Mouse (Mus musculus): ENCODE measurements around the gene Tbc1d16.
A peak's percentile ranks its signal among the peaks of the same experiment; 100 is the strongest.

Gene Tbc1d16

GRCm38 (mm10) chr11:119235596-119235995 is 7.3 kb upstream of the Tbc1d16 start:
- peak; percentile 85 for DNase-seq

DNA sequence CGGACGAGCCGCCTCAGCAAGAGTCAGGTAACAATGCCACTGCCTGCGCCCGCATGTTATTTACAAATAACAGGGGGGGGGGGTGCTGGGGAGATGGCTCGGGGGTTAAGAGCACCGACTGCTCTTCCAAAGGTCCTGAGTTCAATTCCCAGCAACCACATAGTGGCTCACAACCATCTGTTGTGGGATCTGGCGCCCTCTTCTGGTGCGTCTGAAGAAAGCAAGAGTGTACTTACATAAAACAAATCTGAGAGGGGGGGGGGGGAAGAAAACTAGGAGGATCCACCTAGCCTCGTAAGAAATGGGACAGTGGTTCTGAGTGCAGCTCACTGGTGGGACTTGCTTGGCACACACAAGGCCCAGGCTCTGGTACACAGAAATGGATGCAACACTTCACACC is 6.5 kb upstream of the Tbc1d16 start:
- DNase-seq = no peak

GRCm38 (mm10) chr11:119228846-119229626 is 737 bp upstream of the Tbc1d16 start:
- DNase-seq = peak; percentile 90

GRCm38 (mm10) chr11:119227591-119227990 is 708 bp downstream of the Tbc1d16 start:
- DNase-seq = no peak

- DNase-seq = no peak
Observed at GRCm38 (mm10) chr11:119225634-119226033, 2.7 kb downstream of the Tbc1d16 start.

DNA sequence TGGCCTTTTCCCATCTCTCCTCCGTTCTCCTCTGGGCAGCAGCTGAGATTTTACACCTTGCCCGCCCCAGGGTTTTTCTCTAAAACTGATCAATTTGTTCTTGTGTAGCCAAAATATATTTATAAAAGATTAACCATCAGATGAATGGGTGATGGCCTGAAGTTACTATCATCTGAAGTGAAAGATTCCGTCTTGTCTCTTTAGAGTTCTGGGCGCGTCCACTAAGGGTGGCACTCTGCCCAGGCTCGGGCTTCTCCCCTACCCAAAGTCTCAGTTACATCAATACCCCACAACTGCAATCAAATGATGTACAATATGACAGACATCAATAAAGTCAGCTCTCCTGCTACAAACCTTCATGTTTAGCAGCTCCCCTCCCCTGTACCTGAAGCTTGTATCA is 3.4 kb downstream of the Tbc1d16 start:
- DNase-seq = no peak

- DNase-seq = peak; percentile 75
Observed at GRCm38 (mm10) chr11:119223124-119223890, 5.0 kb downstream of the Tbc1d16 start.

DNA sequence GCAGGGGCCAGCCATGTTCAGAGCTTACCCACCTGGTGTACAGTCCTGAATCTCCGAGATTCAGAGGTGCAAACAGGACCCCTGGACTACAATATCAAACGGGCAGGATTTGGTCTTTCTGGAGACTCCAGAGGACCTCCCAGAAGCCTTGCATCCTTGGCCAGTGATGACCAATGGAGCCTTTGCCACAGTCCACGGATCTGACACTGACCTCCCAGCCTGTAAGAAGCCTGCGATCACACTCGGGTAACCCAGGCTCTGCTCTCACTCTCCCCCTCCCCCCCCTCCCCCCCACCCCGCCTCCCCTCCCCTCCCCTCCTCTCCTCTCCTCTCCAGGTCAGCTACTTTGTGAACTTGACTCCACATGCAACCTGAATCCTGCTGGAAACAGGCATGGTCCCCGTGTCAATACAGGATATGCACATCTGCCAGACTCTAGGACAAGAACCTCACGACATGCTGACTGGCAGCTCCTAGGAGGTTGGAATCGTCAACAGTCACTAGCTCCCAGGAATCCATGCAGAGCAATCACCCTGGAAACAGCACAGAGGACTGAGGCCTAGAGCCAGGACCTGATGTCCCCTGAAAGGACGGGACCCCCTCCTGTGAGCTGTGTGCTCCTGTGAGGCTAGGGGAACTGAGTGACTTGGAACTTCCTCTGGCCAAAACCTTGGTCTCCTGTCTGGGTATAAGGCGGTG is 6.3 kb downstream of the Tbc1d16 start:
- DNase-seq = no peak

DNA sequence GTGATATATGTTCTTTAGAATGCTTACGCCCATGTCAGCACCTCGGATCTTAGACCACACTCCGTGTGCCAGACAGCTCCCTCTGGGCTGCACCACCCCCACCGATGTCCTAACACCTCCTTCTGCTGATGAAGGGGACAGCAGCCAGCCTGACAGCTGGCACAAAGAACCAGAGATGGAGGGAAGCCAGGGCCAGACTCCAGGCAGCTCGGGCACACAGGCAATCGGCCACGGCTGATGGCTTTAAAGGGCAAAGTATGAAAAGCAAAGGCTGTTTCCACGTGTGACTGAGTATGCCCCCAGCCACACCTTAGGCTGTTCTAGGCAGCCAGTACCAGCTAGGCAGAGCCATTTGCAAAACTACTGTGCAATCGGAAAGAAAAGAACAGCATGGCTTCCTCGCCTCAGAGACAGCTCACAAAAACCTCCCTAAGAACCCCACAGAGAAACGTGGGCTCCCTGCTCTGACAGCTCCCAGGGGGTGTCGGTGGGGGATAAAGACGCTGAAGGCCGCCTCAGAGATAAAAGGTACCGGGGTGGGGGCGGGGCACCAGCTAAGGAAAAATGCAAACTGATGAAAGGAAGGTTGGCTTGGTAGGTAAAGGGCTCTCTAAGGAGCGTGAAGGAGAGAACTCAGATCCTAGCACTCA is 8.4 kb downstream of the Tbc1d16 start:
- peak; percentile 50 for DNase-seq

DNA sequence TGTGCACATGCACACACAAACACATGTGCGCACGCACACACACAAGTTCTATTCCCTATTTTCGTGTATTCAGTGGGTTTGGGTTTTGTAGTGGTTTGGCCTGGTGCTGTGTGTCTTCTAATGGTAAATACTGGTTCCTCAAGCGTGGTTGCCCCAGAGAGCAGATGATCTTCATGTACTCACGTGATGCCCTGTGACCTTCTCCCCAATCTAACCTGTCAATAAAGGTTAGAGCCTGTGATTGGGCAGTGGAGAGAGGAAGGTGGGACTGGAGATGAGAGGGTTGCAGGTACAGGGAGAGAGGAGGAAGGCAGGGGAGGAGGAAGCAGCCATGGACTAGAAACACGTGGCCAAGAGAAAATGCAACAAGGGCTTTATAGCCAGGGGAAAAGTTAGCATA is 10.4 kb downstream of the Tbc1d16 start:
- no peak for DNase-seq

- DNase-seq = peak; percentile 74
Observed at GRCm38 (mm10) chr11:119215905-119216507, 12.3 kb downstream of the Tbc1d16 start.

- peak; percentile 86 for DNase-seq
Observed at GRCm38 (mm10) chr11:119215038-119215904, 13.0 kb downstream of the Tbc1d16 start.

DNA sequence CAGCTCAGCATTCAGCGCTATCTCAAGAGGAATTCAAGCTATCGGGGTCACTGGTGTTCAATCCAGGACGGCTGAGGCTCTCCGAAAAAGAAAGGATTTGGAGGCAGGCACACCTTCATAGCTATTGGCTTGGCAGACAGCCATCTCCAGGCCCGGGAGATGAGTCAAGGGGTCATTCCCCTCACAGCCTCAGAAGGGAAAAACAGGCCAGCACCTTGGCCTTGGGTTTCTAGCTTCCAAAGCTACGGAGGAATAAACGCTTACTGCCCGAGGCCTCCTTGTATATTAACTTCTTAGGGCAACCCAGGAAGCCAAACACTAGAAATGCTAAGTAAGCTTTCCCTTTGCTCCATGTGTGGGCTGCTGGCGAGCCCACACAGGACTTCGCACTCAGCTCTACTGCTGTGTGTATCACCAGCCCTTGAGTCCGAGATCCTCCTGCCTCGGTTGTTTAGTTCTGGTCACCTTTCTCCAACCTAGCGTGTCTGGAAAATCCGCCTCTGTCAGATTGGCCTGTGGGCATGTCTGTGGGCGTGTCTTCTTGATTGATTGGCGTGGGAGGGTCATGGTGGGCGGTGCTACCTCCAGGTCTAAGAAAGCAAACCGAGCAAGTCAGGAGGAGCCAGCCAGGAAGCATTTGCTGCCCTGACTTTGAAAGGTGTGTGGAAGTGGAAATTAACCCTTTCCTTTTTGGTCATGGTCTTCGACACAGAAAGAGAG is 15.0 kb downstream of the Tbc1d16 start:
- DNase-seq = peak; percentile 44

DNA sequence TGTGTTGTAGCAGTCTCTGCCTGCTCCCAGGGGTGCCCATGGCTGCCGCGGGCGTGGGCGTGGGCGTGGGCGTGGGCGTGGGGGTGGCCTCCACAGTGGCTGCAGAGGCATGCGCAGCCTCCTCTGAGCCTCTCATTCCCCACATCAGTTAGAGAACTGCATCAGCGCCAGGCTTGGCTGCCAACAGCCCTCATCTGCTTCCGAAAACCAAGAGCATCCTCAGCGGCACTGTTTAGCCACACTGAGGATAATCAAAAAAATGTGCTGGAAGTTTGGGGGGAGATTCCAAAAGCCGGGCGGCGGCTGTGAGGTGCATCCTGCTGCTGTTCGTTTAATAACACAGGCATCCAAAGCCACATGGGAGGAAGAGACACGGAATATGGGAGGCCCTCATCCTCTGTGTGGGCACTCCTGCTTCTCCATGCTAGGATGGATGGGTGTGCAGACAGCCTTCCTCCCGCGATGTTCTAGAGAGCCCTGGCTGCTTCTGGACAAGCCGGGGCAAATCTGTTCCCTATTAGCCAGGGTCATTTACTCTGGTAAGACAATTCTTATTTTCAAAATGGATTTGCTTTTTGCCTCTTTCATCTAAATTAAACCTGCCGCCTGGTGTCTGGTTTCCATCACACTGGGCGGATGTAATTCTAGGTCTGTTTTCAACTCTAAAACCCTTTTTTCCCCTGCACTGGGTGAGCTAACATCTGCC is 16.5 kb downstream of the Tbc1d16 start:
- no peak for DNase-seq

GRCm38 (mm10) chr11:119210321-119211100 is 17.8 kb downstream of the Tbc1d16 start:
- peak; percentile 80 for DNase-seq

DNA sequence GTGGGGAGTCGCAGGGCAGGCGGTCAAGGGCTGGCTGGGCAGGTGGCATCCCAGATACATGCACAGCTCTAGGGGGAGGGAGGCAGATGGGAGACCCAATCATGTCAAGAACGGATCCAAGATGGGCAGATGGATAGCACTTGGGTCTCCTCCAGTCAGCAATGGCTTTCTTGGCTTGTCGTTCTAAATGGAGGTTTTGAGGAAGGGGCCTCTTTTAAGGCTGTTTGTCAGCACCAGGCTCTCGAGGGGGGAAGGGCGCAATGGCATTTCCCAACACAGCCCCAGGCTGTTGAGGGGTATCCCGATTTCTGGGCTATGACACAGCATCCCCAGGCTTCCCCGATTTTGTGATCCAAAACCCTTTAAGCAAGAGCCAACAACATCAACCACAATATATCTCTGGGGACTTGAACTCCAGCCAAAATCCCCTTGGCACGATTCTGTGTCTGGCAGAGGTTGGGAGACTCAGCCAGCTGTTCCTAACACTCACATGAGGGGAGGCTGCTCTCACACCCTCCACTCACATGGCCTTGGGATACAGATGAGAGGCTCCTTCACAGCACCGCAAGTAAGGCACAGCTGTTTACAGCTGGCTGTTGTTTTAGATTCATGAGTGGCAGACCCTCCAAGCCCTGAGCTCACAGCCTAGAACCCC is 18.8 kb downstream of the Tbc1d16 start:
- peak; percentile 61 for DNase-seq

DNA sequence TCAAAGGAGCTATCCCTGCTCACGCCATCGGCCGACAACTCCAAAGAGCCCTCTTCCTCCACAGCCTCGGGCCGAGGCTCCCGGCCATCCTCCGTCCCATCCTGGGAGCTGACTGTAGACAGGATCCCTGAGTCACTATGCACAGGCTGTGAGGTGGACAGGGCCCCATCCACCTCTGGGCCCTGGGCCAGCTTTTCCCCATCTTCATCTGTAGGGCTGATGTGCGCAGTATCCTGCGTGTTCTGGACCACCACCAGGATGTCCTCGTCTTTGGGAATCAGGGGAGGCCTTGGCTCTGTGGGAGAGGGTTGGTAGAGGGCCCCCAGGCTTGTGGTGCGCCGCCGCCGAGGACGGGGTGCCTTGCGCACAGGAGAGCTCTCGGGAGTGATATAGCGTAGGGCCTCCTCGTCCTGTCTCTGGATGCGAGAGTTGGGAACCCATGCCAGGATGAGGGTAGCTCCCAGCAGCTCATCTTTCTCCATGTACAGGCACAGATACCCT is 19.4 kb downstream of the Tbc1d16 start:
- no peak for DNase-seq

- no peak for DNase-seq
Observed at GRCm38 (mm10) chr11:119207986-119208385, 20.3 kb downstream of the Tbc1d16 start.

DNA sequence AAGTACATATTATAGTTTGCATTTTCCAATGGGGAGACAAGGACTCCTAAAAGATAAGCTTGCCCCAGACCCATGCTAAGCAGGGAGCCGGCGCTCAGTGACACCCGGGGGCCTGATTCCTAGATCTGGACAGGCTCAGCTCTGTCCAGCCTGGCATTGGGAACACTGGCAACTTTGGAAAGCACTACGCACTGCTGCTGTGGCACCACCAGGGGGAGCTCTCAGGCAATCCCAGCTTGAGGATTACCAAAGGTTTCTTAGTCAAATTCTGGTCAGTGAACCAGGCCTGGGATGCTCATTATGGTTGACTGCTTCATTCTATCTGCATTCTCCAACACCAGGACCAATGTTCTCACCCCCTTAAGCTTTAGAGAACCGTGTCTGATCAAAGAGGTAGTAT is 21.7 kb downstream of the Tbc1d16 start:
- peak; percentile 76 for DNase-seq
